Mouse (Mus musculus): Measurements from ENCODE around the gene Lrrc58.

The Lrrc58 gene

GRCm38 (mm10) chr16:37920842-37921409 is 52.7 kb downstream of the Lrrc58 start:
- no peak for DNase-seq (ENCODE audit: low read depth, low spot score)

GRCm38 (mm10) chr16:37926087-37926486 is 57.9 kb downstream of the Lrrc58 start:
- DNase-seq (ENCODE audit: low read depth, low spot score) = no peak

DNA sequence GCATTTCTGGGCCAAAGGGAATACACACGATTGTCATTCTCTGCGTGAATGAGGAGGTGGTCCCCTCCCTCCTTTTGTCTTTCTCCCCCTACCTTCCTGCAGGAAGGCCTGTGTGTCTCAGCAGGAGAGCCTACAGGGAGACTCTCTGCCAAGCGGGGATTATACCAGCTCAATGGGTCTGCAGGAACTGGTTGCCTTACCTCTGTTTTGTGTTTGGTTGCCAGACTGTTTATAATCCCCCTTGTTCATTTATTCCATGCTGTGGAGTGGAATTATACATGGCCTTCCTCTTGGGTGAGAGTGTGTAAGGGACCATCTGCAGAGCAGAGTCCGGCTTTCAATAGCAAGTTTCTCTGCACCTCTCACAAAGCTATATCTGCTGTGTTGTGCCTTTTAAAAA is 58.9 kb downstream of the Lrrc58 start:
- DNase-seq (ENCODE audit: low read depth, low spot score) = no peak

GRCm38 (mm10) chr16:37929006-37929405 is 60.8 kb downstream of the Lrrc58 start:
- DNase-seq (ENCODE audit: low read depth, low spot score) = no peak

DNA sequence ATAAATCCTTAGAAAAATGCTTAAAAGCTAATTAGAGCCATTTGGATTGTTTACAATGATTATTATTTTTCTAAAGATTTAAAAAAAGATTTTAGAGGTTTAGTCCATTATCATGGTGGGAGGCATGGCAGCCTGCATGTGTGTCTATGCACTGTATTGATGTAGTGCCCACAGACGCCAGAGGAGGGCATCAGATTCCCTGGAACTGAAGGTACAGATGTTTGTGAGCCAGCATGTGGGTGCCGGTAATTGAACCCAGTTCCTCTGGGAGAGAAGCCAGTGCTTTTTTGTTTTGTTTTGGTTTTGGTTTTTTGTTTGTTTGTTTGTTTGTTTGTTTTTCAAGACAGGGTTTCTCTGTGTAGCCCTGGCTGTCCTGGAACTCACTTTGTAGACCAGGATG is 61.4 kb downstream of the Lrrc58 start:
- DNase-seq (ENCODE audit: low read depth, low spot score) = no peak

DNA sequence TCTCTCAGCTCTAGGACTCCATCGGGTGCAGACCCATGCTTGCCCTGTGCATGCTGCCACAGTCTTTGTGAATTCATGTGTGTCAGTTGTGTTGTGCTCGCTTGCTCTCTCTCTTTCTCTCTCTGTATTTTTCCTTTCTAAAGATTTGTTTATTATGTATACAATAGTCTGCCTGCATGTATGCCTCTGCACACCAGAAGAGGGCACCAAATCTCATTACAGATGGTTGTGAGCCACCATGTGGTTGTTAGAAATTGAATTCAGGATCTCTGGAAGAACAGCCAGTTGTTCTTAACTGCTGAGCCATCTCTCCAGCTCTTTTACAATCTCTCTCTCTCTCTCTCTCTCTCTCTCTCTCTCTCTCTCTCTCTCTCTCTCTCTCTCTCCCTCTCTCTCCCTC is 66.7 kb downstream of the Lrrc58 start:
- DNase-seq (ENCODE audit: low read depth, low spot score) = no peak

DNA sequence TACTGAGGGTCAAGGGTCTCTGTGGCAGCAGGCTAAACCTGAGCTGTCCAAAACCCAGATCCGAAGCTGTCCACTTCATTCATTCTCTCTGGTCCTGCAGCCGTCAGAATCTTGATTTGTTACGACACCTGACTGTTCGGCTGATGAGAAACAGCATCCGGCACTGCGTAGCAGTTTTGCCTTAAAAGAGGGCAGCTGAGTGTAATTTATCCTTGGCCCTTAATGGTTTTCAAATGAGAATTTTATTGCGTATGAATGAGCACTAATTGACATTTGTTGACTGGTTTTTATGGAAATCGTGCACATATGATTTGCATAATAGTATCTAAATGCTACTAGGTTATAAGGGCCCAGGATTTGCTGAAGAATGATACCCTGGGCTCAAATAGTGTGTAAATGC is 69.1 kb downstream of the Lrrc58 start:
- no peak for DNase-seq (ENCODE audit: low read depth, low spot score)
